Mouse (Mus musculus): ENCODE data around the gene Tnfrsf25.

Tnfrsf25 gene

GRCm38 (mm10) chr4:152140441-152140840 is 24.7 kb downstream of the Tnfrsf25 start:
- no peak for DNase-seq (ENCODE audit: extremely low spot score, low read depth, low spot score)

GRCm38 (mm10) chr4:152141521-152142135 is 25.9 kb downstream of the Tnfrsf25 start:
- no peak for DNase-seq (ENCODE audit: extremely low spot score, low read depth, low spot score)

- no peak for DNase-seq (ENCODE audit: extremely low spot score, low read depth, low spot score)
Observed at GRCm38 (mm10) chr4:152143632-152144031, 27.9 kb downstream of the Tnfrsf25 start.

- DNase-seq (ENCODE audit: extremely low spot score, low read depth, low spot score), result no peak
Observed at GRCm38 (mm10) chr4:152145473-152145872, 29.7 kb downstream of the Tnfrsf25 start.

GRCm38 (mm10) chr4:152146033-152146827 is 30.5 kb downstream of the Tnfrsf25 start:
- no peak for DNase-seq (ENCODE audit: extremely low spot score, low read depth, low spot score)

- DNase-seq (ENCODE audit: extremely low spot score, low read depth, low spot score), result no peak
Observed at GRCm38 (mm10) chr4:152150546-152150945, 34.8 kb downstream of the Tnfrsf25 start.

GRCm38 (mm10) chr4:152151451-152151965 is 35.8 kb downstream of the Tnfrsf25 start:
- DNase-seq (ENCODE audit: extremely low spot score, low read depth, low spot score), result no peak

GRCm38 (mm10) chr4:152151966-152152544 is 36.3 kb downstream of the Tnfrsf25 start, which contains the start of gene Espn:
Espn (minus strand) TSS chr4:152152371.
- no peak for DNase-seq (ENCODE audit: extremely low spot score, low read depth, low spot score)

GRCm38 (mm10) chr4:152153771-152154177 is 38.0 kb downstream of the Tnfrsf25 start:
- DNase-seq (ENCODE audit: extremely low spot score, low read depth, low spot score), result no peak

- no peak for DNase-seq (ENCODE audit: extremely low spot score, low read depth, low spot score)
Observed at GRCm38 (mm10) chr4:152155019-152155418, 39.3 kb downstream of the Tnfrsf25 start.

- no peak for DNase-seq (ENCODE audit: extremely low spot score, low read depth, low spot score)
Observed at GRCm38 (mm10) chr4:152157779-152158584, 42.2 kb downstream of the Tnfrsf25 start.

- no peak for DNase-seq (ENCODE audit: extremely low spot score, low read depth, low spot score)
Observed at GRCm38 (mm10) chr4:152158585-152159284, 43.0 kb downstream of the Tnfrsf25 start, which contains the start of gene Hes2. Hes2 (plus strand) TSS chr4:152158867.

- no peak for DNase-seq (ENCODE audit: extremely low spot score, low read depth, low spot score)
Observed at GRCm38 (mm10) chr4:152159285-152159678, 43.5 kb downstream of the Tnfrsf25 start.

- no peak for DNase-seq (ENCODE audit: extremely low spot score, low read depth, low spot score)
Observed at GRCm38 (mm10) chr4:152160748-152161147, 45.0 kb downstream of the Tnfrsf25 start.

GRCm38 (mm10) chr4:152161601-152162000 is 45.9 kb downstream of the Tnfrsf25 start:
- DNase-seq (ENCODE audit: extremely low spot score, low read depth, low spot score), result no peak

- no peak for DNase-seq (ENCODE audit: extremely low spot score, low read depth, low spot score)
Observed at GRCm38 (mm10) chr4:152162748-152163147, 47.0 kb downstream of the Tnfrsf25 start.

- DNase-seq (ENCODE audit: extremely low spot score, low read depth, low spot score), result no peak
Observed at GRCm38 (mm10) chr4:152165036-152165931, 49.5 kb downstream of the Tnfrsf25 start.

- DNase-seq (ENCODE audit: extremely low spot score, low read depth, low spot score), result no peak
Observed at GRCm38 (mm10) chr4:152168052-152168451, 52.3 kb downstream of the Tnfrsf25 start.

- no peak for DNase-seq (ENCODE audit: extremely low spot score, low read depth, low spot score)
Observed at GRCm38 (mm10) chr4:152169103-152169502, 53.4 kb downstream of the Tnfrsf25 start.
